Mouse (Mus musculus) ES-E14 (cell line): Measurements from ENCODE around the gene Gm10645.

Source experiments
- CHD2 ChIP-seq: IDR thresholded peaks from 2 replicates; pipeline ENCODE4 v1.6.1; 2014; ENCODE audit warnings: mild to moderate bottlenecking, low read depth, low read length, inconsistent platforms
- HCFC1 ChIP-seq: IDR thresholded peaks from 2 replicates; pipeline ENCODE4 v1.6.1; 2012; ENCODE audit warnings: low read length, inconsistent platforms, borderline replicate concordance; ENCODE audit not compliant: insufficient read depth
- MAFK ChIP-seq: IDR thresholded peaks from 2 replicates; pipeline ENCODE4 v1.6.1; 2014; ENCODE audit warnings: mild to moderate bottlenecking, low read depth, low read length, inconsistent platforms; ENCODE audit not compliant: insufficient read depth
- ZC3H11A ChIP-seq: IDR thresholded peaks from 2 replicates; pipeline ENCODE4 v1.6.1; 2012; ENCODE audit warnings: low read depth, mild to moderate bottlenecking, inconsistent platforms, low read length, borderline replicate concordance
- ZNF384 ChIP-seq: IDR thresholded peaks from 2 replicates; pipeline ENCODE4 v1.6.1; 2012; ENCODE audit warnings: low read depth, low read length, inconsistent platforms

GRCm38 (mm10) chr8:83215065-83215464 lies 49.1 kb upstream of the Gm10645 start:
- TF ChIP-seq ZNF384: no peak
- no peak for TF ChIP-seq MAFK
- TF ChIP-seq CHD2: no peak
- TF ChIP-seq HCFC1: no peak
- no peak for TF ChIP-seq ZC3H11A
